14 mouse cellular contexts compared by ENCODE assay signal in the genomic region with DNA sequence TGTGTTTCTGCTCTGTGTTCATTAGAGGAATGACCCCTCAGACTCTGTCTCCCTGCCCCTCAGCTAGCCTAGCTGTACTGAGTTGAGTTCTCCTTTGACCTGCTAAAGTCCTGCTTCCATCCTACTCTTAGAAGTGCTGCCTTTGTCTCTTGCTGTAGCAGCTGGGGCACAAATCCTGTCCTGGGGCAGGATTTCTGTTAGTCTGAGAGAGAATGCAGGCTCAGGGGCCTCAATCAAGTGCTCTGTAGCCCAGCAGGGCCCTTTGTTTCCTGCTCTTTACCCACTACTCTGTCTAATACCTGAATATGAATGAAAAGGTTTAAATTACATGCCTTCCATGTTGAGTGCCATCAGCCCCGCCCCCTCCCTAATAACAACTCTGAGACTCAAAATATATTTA. TPM values are rescaled to one million over a fixed set of nuclear protein-coding genes. Genes with fewer than 3 reads are reported as not detected.
DNase-seq lines count a peak whose midpoint lies in the region; ATAC-seq and TF ChIP-seq lines count a peak whose summit lies in the region.
"Had no signal": no experiment of that assay in that cellular context is flagged by ENCODE, and none has a peak within 500 bp of the region (broad histone marks: within the 10 kb centered on the region; RNA-seq: fewer than 3 reads in every experiment).

No protein-coding gene starts in this region.

- 0 out of 2 replicates have a peak overlapping the region, but pooled peaks have one; percentile 41 for H3K27ac ChIP-seq in heart, embryonic 11.5 days (ENCODE audit: low read depth, low read length)
- H3K27ac ChIP-seq in ES-Bruce4 (ENCODE audit: insufficient read depth, low read length), result peak overlapping the region; percentile 64
- peak overlapping the region; percentile 24 for H3K27ac ChIP-seq in embryonic facial prominence, embryonic 12.5 days
- H3K27ac ChIP-seq in limb, embryonic 12.5 days, result 0 out of 2 replicates have a peak overlapping the region, but pooled peaks have one; percentile 12
- H3K27ac ChIP-seq: liver, embryonic 14.5 days had no signal

- H3K4me2 ChIP-seq in heart, embryonic 11.5 days, result no peak overlapping the region
- H3K4me2 ChIP-seq in embryonic facial prominence, embryonic 12.5 days (replicated peaks), result no peak overlapping the region
- H3K4me2 ChIP-seq in limb, embryonic 12.5 days, result no peak overlapping the region

- 0 out of 2 replicates have a peak, but pooled peaks cover 3% of the 10 kb centered on the region for H3K4me1 ChIP-seq in heart, embryonic 11.5 days (ENCODE audit: control insufficient read depth, insufficient read depth, low read length)
- peaks cover 2% of the 10 kb centered on the region for H3K4me1 ChIP-seq in ES-Bruce4 (ENCODE audit: control insufficient read depth, insufficient read depth, low read length)
- peaks cover 5% of the 10 kb centered on the region; the same call in 1 of the 2 replicates for H3K4me1 ChIP-seq in embryonic facial prominence, embryonic 12.5 days
- 0 out of 2 replicates have a peak, but pooled peaks cover 3% of the 10 kb centered on the region for H3K4me1 ChIP-seq in limb, embryonic 12.5 days (replicated peaks)

- H3K27me3 ChIP-seq in heart, embryonic 11.5 days (ENCODE audit: control insufficient read depth, insufficient read depth, low read length), result no peaks in the 10 kb centered on the region
- no peaks in the 10 kb centered on the region for H3K27me3 ChIP-seq in ES-Bruce4 (ENCODE audit: control insufficient read depth, insufficient read depth, low read length, poor library complexity, severe bottlenecking)
- H3K27me3 ChIP-seq in embryonic facial prominence, embryonic 12.5 days, result no peaks in the 10 kb centered on the region
- no peaks in the 10 kb centered on the region for H3K27me3 ChIP-seq in limb, embryonic 12.5 days
- H3K27me3 ChIP-seq: megakaryocyte, embryonic 14.5 days had no signal

- no peak overlapping the region for H3K4me3 ChIP-seq in heart, embryonic 11.5 days (ENCODE audit: low read depth, low read length)
- H3K4me3 ChIP-seq in ES-Bruce4 (ENCODE audit: low read depth, low read length), result no peak overlapping the region
- H3K4me3 ChIP-seq in embryonic facial prominence, embryonic 12.5 days, result no peak overlapping the region
- no peak overlapping the region for H3K4me3 ChIP-seq in limb, embryonic 12.5 days (replicated peaks)
- H3K4me3 ChIP-seq: megakaryocyte, embryonic 14.5 days had no signal

- no peak for TF ChIP-seq POLR2A in ES-Bruce4 (IDR thresholded peaks at IDR 0.05; ENCODE audit: insufficient read depth, low read length)

- no peaks in the 10 kb centered on the region for H3K36me3 ChIP-seq in heart, embryonic 11.5 days (ENCODE audit: control insufficient read depth, insufficient read depth, low read length)
- H3K36me3 ChIP-seq in ES-Bruce4 (ENCODE audit: control insufficient read depth, insufficient read depth, low read length, poor library complexity, severe bottlenecking), result no peaks in the 10 kb centered on the region
- peaks cover 6% of the 10 kb centered on the region; the same call in 1 of the 2 replicates for H3K36me3 ChIP-seq in embryonic facial prominence, embryonic 12.5 days
- 0 out of 2 replicates have a peak, but pooled peaks cover 8% of the 10 kb centered on the region for H3K36me3 ChIP-seq in limb, embryonic 12.5 days

- no peaks in the 10 kb centered on the region for H3K9me3 ChIP-seq in heart, embryonic 11.5 days (replicated peaks; ENCODE audit: control insufficient read depth, low read length)
- no peaks in the 10 kb centered on the region; the same call in 1 of the 2 replicates for H3K9me3 ChIP-seq in ES-Bruce4 (replicated peaks; ENCODE audit: control insufficient read depth, insufficient read depth, low read length, poor library complexity, severe bottlenecking)
- no peaks in the 10 kb centered on the region for H3K9me3 ChIP-seq in embryonic facial prominence, embryonic 12.5 days
- no peaks in the 10 kb centered on the region for H3K9me3 ChIP-seq in limb, embryonic 12.5 days
- H3K9me3 ChIP-seq: megakaryocyte, embryonic 14.5 days had no signal

- ATAC-seq in heart, embryonic 11.5 days (replicated peaks; ENCODE audit: insufficient number of reproducible peaks, low FRiP score, low TSS enrichment), result no peak
- ATAC-seq in embryonic facial prominence, embryonic 12.5 days (ENCODE audit: insufficient number of reproducible peaks, insufficient read depth, low FRiP score, low TSS enrichment), result 0 out of 2 replicates have a peak, but pooled peaks have one; percentile 35
- no peak for ATAC-seq in limb, embryonic 12.5 days (ENCODE audit: insufficient number of reproducible peaks, insufficient read depth, low FRiP score, low TSS enrichment, low read depth)

- WGBS in heart, embryonic 11.5 days (ENCODE audit: insufficient replicate concordance), result 77% methylated on average over 1 of the region's 1 CpGs
- WGBS in embryonic facial prominence, embryonic 12.5 days, result 50% methylated on average over 1 of the region's 1 CpGs
- 81% methylated on average over 1 of the region's 1 CpGs for WGBS in limb, embryonic 12.5 days

- H3K9ac ChIP-seq in heart, embryonic 11.5 days (ENCODE audit: low read depth, low read length), result peak overlapping the region; percentile 28; the same call in 1 of the 2 replicates
- H3K9ac ChIP-seq in ES-Bruce4 (ENCODE audit: low read depth, poor library complexity, severe bottlenecking), result no peak overlapping the region
- no peak overlapping the region for H3K9ac ChIP-seq in embryonic facial prominence, embryonic 12.5 days
- no peak overlapping the region for H3K9ac ChIP-seq in limb, embryonic 12.5 days (replicated peaks)
- H3K9ac ChIP-seq: liver, embryonic 14.5 days had no signal

- DNase-seq in heart, adult 18-20 months, result no peak
- no peak for DNase-seq in thymus, postnatal 36 days
- DNase-seq in kidney, postnatal 4 days, result no peak
- no peak for DNase-seq in Muller cell, postnatal 12 days (ENCODE audit: inconsistent ontology term)
- DNase-seq: adrenal gland, postnatal 14 days; cerebellum, adult 18-20 months; gastrocnemius, postnatal 36 days; kidney, adult 9 months had no signal

- no peak for TF ChIP-seq CTCF in ES-Bruce4 (IDR thresholded peaks at IDR 0.05; ENCODE audit: low read depth, low read length)

- TF ChIP-seq EP300 in ES-Bruce4 (IDR thresholded peaks at IDR 0.05; ENCODE audit: insufficient read depth, low read depth, low read length), result 0 out of 2 replicates have a peak, but pooled peaks have one; percentile 43

RNA-seq across cellular contexts. Expression of a gene that starts 23.8 kb away (rescaled TPM):
- 39.0 and 50.4 TPM in 2 replicates for polyA plus RNA-seq in heart, embryonic 11.5 days (2014; fragmentation: Nextera tagmentation; extraction: Ambion mirVana)
- total RNA-seq in heart, adult 18-20 months (2021), result 10 to 100 TPM; 44.6 to 46.4 TPM
- 31.1 and 34.4 TPM in 2 replicates for polyA plus RNA-seq in ES-Bruce4 (2011; ENCODE audit: insufficient read depth, insufficient read length, low read depth, missing spikeins)
- 72.4 and 73.2 TPM in 2 replicates for polyA plus RNA-seq in embryonic facial prominence, embryonic 12.5 days (2016; fragmentation: Nextera tagmentation; extraction: Ambion mirVana)
- polyA plus RNA-seq in limb, embryonic 12.5 days (2016; fragmentation: Nextera tagmentation; extraction: Ambion mirVana), result 61.2 and 61.9 TPM in 2 replicates

RNA-seq across cellular contexts. Expression of a gene that starts 40.6 kb away (rescaled TPM):
- polyA plus RNA-seq in heart, embryonic 11.5 days (2014; fragmentation: Nextera tagmentation; extraction: Ambion mirVana), result 14.2 and 14.6 TPM in 2 replicates
- total RNA-seq in heart, adult 18-20 months (2021), result 1 to 10 TPM; 6.9 to 7.0 TPM
- 18.1 and 19.3 TPM in 2 replicates for polyA plus RNA-seq in ES-Bruce4 (2011; ENCODE audit: insufficient read depth, insufficient read length, low read depth, missing spikeins)
- 21.0 and 22.5 TPM in 2 replicates for polyA plus RNA-seq in embryonic facial prominence, embryonic 12.5 days (2016; fragmentation: Nextera tagmentation; extraction: Ambion mirVana)
- polyA plus RNA-seq in limb, embryonic 12.5 days (2016; fragmentation: Nextera tagmentation; extraction: Ambion mirVana), result 20.8 and 22.7 TPM in 2 replicates

Comparison
In these comparisons a context has a peak if more than half of its experiments do, and no peak if none do; other contexts are left out.
1. H3K27ac ChIP-seq: peak in every context shown above with its lines; median percentile 64 in ES-Bruce4; 41 in heart, embryonic 11.5 days; 24 in embryonic facial prominence, embryonic 12.5 days; 12 in limb, embryonic 12.5 days.